Mouse (Mus musculus): ENCODE measurements around the gene Tbx4. TPM values are rescaled to one million over a fixed set of nuclear protein-coding genes. Genes with fewer than 3 reads are reported as not detected.

The Tbx4 gene
- total RNA-seq (2021): not detected in 2 replicates
- long read RNA-seq: 0 reads

- no peak for DNase-seq
Observed at GRCm38 (mm10) chr11:85885665-85886428, at the start of gene Tbx4. Gene Tbx4, plus strand, starts transcription at chr11:85886422.

GRCm38 (mm10) chr11:85836523-85837290, 49.5 kb upstream of the Tbx4 start:
- no peak for DNase-seq

- no peak for DNase-seq
Observed at GRCm38 (mm10) chr11:85837291-85837647, 49.0 kb upstream of the Tbx4 start.

- DNase-seq: no peak
Observed at GRCm38 (mm10) chr11:85837648-85838423, 48.4 kb upstream of the Tbx4 start.

- no peak for DNase-seq
Observed at GRCm38 (mm10) chr11:85838424-85839257, 47.6 kb upstream of the Tbx4 start.

GRCm38 (mm10) chr11:85839258-85840030, 46.8 kb upstream of the Tbx4 start:
- no peak for DNase-seq

- DNase-seq: no peak
Observed at GRCm38 (mm10) chr11:85840031-85840802, 46.0 kb upstream of the Tbx4 start.

- no peak for DNase-seq
Observed at GRCm38 (mm10) chr11:85840803-85841145, 45.4 kb upstream of the Tbx4 start.

GRCm38 (mm10) chr11:85841211-85841681, 45.0 kb upstream of the Tbx4 start:
- DNase-seq: no peak

GRCm38 (mm10) chr11:85841980-85842379, 44.2 kb upstream of the Tbx4 start:
- DNase-seq: peak; percentile 83

GRCm38 (mm10) chr11:85842596-85843346, 43.5 kb upstream of the Tbx4 start:
- DNase-seq: no peak

GRCm38 (mm10) chr11:85843347-85843692, 42.9 kb upstream of the Tbx4 start:
- peak; percentile 86 for DNase-seq

GRCm38 (mm10) chr11:85844144-85844965, 41.9 kb upstream of the Tbx4 start:
- peak; percentile 94 for DNase-seq

- no peak for DNase-seq
Observed at GRCm38 (mm10) chr11:85844971-85845370, 41.3 kb upstream of the Tbx4 start.

- no peak for DNase-seq
Observed at GRCm38 (mm10) chr11:85845921-85846320, 40.3 kb upstream of the Tbx4 start.

- no peak for DNase-seq
Observed at GRCm38 (mm10) chr11:85846509-85846908, 39.7 kb upstream of the Tbx4 start.

GRCm38 (mm10) chr11:85849037-85849436, 37.2 kb upstream of the Tbx4 start:
- DNase-seq: no peak

- DNase-seq: no peak
Observed at GRCm38 (mm10) chr11:85850233-85850632, 36.0 kb upstream of the Tbx4 start, which contains the start of gene Gm11444. Gene Gm11444, minus strand, starts transcription at chr11:85850333.

GRCm38 (mm10) chr11:85850758-85851157, 35.5 kb upstream of the Tbx4 start:
- no peak for DNase-seq

Data from adrenal gland, postnatal 25 days (tissue).